Mouse (Mus musculus) T-cell, adult 2 months (primary cell): Measurements from ENCODE around the gene Prr19.
A peak's percentile ranks its signal among the peaks of the same experiment; 100 is the strongest.
"Not testable (repeated sequence)": the region's sequence is repeated elsewhere in the genome, so short reads cannot be mapped to it uniquely, and the experiment has no call there.

Source experiments
- DNase-seq: peaks from one replicate; pipeline ENCODE4 v3.0.0; 2022; ENCODE audit warnings: low spot score

The Prr19 gene

GRCm38 (mm10) chr7:25322058-25322484, 20.9 kb downstream of the Prr19 start:
- DNase-seq, result no peak

GRCm38 (mm10) chr7:25323219-25323618, 22.0 kb downstream of the Prr19 start:
- no peak for DNase-seq

- DNase-seq, result not testable (repeated sequence)
Measured at GRCm38 (mm10) chr7:25325431-25325830, 24.2 kb downstream of the Prr19 start.

GRCm38 (mm10) chr7:25326233-25326632, 25.0 kb downstream of the Prr19 start:
- no peak for DNase-seq

- peak; percentile 64 for DNase-seq
Measured at GRCm38 (mm10) chr7:25333596-25334307, 32.5 kb downstream of the Prr19 start.

DNA sequence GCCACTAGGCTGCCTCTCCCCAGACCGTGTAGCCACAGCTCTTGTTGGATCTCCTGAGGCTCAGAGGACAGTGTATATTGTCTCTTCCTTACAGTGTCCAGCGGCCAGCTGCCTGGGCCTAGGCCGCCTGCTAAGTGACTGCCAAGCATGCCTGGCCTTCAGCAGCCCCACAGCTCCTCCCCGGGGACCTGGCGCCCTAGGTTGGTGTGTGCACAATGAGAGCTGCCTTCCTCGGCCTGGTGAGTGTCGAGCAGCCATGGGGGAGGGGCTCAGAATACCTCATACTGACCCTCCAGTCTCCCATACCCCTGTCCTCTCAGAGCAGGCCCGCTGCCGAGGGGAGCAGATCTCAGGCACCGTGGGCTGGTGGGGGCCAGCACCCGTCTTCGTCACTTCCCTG, 33.3 kb downstream of the Prr19 start:
- no peak for DNase-seq

GRCm38 (mm10) chr7:25339329-25339728, 38.1 kb downstream of the Prr19 start:
- no peak for DNase-seq

DNA sequence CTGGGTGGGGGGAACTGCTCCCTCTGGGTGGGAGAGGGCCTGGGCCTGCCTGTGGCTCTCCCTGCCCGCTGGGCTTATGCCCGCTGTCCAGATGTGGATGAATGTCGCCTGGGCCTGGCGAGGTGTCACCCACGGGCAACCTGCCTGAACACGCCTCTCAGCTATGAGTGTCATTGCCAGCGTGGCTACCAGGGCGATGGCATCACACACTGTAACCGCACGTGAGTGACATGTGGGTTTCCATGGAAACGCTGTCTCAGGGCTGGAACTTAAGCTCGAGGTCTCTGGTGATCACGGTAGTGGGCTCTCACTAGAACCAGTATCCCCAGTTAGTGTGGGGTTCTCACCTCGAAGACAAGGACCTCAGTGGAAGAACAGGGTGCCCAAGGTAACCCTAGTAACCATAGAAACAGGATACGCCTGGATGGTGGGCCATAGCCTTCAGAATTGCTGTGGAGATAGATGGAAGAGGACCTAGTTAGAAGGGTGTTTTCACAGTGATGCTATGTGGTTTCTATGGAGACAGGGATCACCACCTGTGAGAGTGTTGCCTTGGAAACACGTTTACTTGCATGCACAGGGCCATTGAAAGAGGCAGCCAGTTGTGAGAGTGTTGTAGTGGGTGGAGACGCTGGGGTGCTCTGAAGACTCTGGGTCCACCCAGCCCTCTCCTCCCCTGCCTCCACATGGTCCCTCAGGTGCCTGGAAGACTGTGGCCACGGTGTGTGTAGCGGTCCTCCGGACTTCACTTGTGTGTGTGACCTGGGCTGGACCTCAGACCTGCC, 40.0 kb downstream of the Prr19 start:
- no peak for DNase-seq

GRCm38 (mm10) chr7:25348861-25349260, 47.6 kb downstream of the Prr19 start:
- DNase-seq, result no peak
